Mouse (Mus musculus) CD4-positive helper T cell, adult 2 months (primary cell): ENCODE results near the gene Ube2j1.
"Not testable (repeated sequence)": the region's sequence is repeated elsewhere in the genome, so short reads cannot be mapped to it uniquely, and the experiment has no call there.

Source experiments
- DNase-seq: peaks from one replicate; pipeline ENCODE4 v3.0.0-alpha.2; 2012; ENCODE audit warnings: low read depth, missing footprints, low spot score

Ube2j1 gene

DNA sequence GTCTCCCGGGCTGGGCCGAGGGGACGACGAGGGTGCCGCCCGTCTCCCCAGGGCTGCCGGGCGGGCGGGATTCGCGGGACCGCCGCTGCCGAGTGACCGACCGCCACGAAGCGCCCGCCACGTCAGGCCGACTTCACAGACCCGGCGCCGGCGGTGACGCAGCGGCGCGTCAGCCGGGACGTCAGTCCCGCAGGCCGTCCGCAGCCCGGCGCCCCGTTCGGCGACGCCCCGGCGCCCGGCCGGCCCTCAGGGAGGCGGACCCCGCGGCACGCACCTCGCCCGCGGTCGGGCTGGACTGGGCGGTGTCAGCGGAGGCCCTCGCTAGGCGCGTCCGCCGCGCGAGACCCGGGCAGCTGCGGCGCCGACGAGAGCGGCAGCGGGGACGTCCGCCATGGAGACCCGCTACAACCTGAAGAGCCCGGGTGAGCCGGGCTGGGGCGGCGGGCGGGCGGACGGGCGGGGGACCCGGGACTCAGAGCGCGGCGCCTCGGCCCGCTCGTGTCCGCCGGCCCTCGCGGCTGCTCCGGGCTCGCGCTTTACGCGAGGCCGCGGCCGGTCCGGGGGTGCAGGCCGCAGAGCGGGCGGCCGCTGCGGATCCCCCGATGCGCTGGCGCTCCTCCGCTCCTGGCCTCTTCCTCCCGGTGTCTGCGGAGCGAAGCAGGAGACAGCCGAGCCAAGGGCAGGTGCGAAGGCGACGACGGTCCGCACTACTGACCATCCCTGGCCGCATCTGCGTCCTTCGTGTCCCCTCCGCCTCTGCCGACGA lies at the start of gene Ube2j1:
Gene Ube2j1 (plus strand): TSS at position 222 of the 766 bp plus-strand sequence.
- DNase-seq: peak; percentile 90

DNA sequence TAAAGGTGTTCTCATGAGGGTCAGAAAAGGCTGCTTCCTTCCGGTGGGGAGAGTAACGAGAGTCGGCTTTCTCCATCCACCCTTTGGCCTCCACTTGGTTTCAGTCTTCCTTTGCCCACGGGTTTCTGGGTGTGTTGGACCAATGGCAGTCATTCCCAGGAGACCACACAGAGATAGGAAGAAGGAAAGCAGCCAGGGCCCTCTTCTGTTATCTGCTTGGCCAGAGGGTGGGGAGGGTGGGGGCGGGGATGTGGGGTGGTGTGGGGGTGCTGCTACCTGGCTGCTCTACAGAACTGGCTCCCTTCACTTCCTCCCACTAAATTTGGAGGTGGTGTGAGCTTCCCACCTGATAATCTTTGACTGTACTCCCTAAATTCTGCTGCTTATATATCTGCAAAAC lies 49.6 kb upstream of the Ube2j1 start:
- no peak for DNase-seq

DNA sequence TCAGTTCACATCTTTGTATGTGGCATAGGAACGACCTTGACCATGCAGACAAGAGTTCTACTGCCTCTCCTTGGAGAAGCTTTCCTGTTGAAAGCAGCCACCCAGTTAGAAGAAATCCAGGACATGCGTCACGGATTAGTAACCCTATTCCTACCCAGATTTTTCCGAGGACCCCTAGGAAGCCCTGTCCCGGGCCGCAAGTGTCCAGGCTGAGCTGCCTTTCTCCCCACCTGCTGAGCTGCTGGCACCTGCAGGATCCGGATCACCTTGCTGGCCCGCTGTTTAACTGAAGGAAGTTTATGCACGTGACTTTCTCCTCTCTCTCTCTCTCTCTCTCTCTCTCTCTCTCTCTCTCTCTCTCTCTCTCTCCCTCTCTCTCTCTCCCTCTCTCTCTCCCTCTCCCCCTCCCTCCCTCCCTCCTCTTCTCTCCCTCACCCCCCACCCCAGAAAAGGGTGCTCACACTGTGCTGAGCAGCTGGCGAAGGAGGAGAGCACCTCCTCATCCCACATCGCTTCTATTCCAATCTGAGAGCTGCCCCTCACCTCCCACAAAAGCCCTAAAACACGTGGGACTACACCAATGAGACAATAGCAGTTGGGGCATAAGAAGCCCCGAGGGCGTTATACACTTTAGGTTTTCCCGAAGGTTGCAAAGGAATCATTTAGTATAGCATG lies 49.0 kb upstream of the Ube2j1 start:
- peak; percentile 14 for DNase-seq

DNA sequence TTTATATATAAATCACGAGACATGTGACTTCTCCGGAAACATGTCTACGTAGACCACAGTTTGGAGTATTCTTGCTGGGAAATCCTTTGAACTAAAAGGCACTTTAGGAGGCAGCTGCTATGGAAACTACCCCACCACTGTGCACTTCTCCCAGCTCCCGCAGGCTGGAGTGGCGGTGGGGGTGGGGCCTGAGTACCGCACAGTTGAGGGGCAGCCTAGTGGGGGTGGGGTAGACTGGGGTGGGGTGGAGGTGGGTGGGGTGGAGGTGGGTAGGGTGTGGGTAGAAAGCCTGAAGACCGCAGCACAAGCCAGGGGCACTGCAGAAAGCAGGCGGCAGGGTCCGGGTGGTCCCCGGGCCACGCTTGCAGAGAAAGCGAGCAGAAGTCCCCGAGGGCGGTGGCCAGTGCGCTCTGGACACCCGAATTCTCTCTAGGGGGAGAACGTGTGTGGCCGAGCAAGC lies 48.5 kb upstream of the Ube2j1 start, which contains the start of gene Rragd:
Gene Rragd (plus strand): TSS at position 322 of the 460 bp plus-strand sequence.
- peak; percentile 68 for DNase-seq

DNA sequence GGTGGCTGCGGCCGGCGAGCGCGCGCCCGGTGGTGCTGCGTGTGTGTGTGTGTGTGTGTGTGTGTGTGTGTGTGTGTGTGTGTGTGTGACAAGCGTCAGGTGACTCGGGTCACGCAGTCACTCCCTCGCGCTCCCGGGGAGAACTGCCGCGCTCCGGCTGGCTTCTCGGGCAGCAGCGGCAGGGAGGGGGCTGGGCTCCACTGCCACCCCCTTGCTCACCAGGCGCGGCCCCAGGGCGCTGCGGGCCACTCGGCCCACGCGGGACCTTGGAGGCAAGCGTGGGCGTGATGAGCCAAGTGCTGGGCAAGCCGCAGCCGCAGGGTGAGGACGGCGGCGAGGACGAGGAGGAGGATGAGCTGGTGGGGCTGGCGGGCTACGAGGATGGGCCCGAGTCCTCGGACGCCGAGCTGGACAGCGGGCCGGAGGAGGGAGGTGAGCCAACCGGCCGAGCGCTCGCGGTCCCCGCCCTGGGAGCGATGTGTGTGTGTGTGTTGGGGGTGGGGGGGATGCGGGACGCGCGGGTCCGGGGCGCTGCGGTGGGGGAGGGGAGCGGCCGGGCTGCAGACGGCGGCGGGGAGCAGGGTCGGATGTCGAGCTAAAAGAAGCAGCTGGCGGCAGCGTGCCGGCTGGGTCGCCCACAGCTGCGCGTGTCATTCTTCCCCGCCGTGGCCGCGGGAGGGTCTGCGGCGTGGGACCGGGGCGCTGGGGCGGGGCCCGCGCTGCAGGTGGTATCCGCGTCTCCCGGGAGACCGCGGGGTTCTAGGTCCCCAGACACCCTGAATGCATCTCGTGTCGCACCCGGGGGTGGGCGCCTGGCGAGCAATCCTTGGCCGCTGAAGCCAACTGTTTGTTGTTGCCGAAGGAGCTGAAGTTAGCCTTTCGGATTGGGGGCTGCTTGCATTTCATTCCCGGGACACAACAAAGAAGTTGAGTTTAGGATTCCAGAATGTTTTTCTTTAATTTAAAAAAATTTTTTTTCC lies 47.8 kb upstream of the Ube2j1 start:
- peak; percentile 75 for DNase-seq

DNA sequence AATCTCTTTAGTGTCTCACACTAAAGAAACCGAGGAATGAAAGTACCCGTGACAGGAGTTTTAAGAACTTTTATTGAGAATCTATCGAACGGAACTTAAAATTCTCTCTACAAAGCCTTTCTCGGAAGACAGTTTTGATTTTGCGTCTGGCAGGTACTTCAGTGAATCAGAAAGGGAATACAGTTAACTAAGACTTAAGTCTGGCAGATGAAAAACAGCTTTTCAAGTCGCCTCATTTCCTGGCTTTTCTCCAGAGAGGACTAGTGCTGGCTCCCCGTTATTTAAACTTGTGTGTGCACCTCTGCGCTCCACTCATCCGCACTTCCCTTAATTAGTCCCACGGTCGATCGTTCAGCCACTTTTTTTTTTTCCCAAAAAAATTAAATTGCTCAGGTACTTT lies 47.0 kb upstream of the Ube2j1 start:
- peak; percentile 44 for DNase-seq

DNA sequence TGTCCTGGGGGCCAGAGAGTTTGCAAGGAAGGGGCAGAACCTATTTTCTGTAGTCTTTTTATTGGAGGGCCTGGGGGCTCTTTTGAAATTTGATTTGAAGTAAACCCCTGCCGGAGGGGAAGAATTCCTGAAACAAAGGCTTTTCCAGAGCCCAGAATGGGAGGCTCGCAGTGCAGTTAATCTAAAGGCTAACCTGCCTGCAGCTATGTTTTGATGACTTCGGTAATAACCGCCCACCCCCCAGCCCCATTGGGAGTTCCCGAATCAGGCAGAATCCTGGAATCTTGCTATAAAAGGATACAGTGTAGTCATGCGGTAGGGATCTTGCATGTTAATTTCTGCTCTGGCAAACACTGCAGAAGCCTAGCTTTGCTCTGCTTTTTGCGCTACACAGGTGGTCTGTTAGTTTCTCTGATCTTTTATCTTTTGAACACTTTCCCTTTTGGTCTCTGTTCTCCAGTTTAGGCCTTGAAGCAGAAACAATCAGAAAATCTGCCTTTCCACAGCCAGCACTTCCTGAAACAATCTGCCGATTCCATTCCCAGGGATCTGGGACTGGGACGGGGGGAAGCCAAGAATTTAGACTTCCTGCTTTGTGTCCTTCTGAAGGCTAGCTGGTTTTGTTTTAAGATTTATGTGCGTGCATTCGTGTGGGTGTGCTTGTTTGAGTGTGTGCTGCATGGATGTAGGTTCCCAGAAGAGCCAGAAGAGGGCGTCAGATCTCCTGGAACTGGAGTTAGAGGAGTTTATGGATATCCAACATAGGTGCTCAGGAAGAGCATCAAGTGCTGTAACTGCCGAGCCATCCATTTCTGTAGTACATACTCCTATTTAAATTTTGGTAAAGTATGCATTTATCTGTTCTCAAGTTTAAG lies 46.2 kb upstream of the Ube2j1 start:
- DNase-seq: no peak

DNA sequence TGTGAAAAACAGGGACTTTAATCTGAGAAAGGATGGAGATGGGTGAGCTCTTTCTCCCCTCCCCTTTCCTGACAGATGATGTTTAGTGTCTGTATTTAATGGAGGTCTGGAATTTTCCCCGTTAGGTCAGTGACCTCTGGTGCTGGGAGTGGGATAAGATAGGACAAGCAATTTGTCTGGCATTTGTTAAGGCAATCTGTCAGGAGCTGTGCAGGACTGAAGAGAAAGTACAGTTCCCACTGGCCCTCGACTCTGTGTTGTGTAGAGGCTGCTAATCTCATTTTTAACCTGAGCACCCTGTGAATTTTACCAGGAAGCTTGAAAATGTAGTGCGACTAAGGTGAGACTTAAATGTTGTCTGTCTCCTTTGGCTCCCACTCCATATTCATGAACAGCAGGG lies 45.5 kb upstream of the Ube2j1 start:
- no peak for DNase-seq

DNA sequence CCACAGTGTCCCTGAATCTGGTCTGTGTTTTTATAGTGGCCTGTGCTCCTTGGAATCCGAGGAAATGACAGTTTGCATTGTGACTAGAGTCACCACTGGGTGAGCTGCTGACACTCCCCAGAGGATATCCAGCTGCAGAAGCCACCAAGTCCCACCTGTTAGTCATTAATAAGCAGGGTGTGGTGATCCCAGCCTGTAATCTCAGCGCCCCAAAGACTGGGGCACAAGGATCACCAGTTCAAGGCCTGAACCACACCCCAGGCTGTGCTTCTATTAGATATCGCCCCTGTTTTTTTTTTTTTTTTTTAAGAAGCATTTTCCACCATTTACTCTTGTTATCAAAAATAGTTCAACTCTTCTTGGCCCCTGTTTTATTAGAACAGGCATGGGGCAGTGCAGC lies 44.2 kb upstream of the Ube2j1 start:
- DNase-seq: no peak

DNA sequence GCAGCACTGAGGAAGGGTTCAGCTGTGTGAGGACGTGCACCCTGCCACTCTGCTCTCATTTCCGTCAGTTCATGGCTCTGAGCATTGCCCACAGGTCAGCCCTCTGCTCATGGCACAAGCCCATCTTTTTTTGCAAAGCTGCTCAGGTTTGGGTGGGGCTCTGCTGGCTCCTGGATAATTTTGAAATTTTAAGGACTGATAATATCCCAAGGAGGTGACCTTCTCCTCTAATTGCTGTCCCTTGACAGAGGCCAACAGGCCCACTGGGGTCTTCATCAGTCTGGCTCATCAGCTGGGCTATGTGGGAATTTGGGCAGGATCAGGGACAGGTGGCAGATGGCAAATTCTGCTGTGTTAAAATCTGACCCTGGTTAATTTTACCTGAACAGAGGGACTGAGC lies 41.9 kb upstream of the Ube2j1 start:
- no peak for DNase-seq

DNA sequence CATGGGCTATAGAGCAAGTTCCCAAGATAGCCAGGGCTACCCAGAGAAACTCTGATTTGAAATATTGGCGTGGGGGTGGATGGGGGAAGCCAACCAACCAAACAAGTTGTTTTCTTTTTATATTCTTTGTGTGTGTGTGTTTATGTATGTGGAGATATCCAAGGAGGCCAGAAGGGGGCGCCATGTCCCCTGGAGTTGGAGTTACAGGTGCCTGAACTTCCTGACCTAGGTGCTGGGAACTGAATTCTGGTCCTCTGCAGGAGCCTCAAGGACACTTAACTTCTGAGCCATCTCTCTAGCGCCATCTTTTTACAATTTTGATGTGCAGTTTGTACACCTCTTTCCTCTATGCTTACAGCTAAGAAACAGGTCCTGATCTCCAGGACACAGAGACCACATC lies 37.0 kb upstream of the Ube2j1 start:
- DNase-seq: no peak

DNA sequence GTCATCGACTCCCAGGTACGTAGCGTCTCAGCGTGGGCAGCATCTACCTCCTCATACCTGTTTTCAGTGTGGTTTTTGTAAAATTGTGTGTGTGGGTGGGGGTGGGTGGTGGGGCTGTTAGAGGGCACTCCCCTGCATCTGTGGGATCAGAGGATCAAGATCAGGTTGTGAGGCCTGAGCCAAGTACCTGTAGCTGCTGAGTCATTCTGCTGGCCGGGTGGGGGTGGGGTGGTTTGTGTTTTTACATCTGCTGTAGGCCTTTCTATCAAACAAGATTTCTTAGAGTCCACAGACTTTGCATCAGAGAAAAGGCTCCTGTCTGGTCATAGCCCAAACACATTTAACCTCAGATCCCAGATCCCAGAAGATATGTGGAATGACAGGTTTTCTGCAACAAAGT lies 35.1 kb upstream of the Ube2j1 start:
- DNase-seq: no peak

DNA sequence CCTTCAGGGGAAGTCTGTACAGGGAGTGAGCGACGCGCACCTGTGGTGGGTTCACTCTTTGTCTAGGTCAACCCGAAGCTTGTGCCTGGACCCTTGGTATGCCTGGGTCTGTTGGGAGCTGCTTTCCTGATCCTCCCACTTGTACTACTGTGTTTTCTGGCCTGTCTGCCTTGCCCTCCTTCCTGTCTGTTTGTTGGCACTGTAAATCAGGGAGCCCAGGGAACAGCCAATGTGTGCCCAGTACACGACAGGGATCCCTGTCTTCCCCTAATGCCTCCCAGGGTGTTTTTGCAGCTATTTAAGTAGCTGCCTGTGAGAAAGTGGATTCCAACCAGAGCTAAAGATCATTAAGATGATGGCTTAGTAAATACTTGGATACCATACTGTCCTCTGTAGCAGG lies 33.6 kb upstream of the Ube2j1 start:
- no peak for DNase-seq

DNA sequence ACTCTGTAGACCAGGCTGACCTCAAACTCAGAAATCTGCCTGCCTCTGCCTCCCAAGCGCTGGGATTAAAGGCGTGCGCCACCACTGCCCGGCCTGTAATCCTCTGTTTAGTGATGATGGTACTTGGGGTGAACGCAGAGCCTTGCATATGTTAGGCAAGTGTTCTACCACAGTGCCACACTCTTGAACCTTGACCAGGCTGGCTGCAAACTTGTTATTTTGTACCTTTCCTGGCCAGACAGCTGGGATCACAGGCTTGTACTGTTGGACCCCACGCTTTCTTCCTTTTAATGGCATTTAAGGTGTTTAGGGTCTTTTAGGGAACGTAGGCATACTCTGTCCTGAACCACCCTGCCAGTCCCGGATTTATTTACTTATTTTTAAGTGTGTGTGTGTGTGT lies 32.2 kb upstream of the Ube2j1 start:
- DNase-seq: no peak

DNA sequence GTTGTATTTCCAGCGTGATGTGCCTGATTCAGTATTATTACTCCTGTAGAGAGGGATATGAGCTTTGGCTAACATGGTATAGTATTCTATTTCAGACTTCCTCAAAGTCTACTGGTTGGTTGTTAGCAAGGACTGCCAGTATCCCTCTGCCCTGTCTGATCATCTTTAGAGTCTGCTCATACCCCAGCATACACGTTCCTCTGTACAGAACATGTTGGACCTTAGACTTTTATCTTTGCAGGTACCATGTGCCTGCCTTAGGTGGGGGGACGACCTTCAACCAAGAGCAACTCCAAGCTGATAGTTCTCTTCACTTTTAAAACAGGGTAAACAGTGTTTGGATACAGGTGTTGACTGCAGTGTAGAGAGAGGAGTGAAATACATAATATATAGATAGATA lies 29.1 kb upstream of the Ube2j1 start:
- no peak for DNase-seq

DNA sequence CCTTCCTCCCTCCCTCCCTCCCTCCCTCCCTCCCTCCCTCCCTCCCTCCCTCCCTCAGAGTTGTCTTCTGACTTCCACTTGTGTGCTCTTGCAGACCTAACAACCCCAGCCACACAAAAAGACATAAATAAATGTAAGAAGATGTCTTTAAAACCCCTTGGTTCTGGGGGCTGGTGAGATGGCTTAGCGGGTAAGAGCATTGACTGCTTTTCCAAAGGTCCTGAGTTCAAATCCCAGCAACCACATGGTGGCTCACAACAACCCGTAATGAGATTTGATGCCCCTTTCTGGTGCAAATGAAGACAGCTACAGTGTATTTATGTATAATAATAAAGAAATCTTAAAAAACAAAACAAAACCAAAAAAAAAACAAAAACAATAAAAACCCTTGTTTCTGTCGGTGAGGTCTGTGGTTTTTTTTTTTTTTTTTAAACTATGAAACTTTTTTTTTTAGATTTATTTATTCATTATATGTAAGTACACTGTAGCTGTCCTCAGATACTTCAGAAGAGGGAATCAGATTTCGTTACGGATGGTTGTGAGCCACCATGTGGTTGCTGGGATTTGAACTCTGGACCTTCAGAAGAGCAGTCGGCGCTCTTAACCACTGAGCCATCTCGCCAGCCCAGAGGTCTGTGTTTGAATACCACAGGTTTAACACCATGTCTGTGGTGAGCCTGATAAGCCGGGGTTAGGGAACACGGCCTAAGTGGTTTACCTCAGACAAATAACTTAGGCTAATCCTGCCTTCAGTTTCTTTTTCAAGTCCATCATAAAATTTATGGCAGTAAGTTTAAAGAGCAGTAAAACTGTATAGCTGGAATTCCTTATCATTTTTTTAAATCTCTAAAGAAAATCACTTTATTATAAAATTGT lies 25.4 kb upstream of the Ube2j1 start:
- not testable (repeated sequence) for DNase-seq

DNA sequence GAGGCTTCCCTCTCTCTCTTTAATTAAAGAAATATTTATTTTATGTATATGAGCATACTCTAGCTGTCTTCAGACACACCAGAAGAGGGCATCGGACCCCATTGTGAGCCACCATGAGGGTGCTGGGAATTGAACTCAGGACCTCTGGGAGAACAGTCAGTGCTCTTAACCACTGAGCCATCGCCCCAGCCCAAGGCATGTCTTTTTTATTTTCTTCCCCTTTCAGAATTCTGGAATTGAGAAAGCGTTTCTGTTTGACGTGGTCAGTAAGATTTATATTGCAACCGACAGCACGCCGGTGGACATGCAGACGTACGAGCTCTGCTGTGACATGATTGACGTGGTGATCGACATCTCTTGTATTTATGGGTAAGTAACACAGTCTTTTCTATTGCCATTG lies 24.4 kb upstream of the Ube2j1 start:
- DNase-seq: no peak

DNA sequence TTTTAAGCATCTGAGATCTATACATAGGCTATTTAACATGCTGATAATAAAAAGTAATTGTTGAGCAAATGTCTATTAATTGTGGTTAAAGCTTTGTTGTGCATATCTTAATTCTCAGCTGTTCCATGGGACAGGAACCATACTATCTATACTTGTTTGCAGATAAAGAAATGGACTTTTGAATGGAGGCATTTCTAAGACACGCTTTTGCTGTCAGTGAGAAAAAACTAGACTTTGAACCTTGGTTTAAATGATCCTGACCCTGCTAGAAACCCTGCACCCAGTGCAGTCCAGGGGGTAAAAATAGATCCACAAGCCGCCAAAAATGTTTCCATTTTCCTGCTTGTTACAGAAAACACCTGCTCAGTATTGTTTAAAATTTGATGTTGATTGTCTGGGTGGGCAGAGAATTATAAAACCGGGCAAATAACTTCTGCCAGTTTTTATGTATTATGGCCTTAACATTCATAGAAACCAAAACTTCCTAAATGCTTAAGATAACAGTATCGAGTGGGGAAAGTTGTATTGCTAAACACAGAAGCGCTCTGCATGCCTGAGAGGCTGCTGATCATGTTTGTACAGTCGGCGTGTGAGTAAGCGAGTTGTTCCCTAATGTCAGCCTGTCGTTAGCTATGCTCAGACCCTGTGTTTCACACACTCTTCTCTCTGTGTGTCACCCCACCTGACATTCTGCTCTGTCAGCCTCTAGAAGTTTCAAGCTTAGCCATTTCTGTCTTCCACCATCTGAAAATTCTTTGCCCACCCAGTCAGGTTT lies 23.6 kb upstream of the Ube2j1 start:
- DNase-seq: no peak

DNA sequence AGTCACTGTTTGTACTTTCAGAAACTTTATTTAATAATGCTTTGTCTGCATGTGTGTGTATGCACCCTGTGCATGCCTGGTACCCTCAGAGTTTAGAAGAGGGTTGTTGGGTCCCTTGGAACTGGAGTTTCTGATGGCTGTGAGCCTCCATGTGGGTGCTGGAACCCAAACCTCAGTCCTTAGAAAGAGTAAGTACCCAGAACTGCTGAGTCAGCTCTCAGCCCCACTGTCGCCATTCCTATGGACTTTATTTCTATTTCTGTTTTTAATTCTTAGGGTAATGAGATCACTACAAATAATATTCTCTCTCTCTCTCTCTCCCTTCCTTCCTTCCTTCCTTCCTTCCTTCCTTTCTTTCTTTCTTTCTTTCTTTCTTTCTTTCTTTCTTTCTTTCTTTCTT lies 21.1 kb upstream of the Ube2j1 start:
- DNase-seq: no peak
